Mouse (Mus musculus) adrenal gland, postnatal 14 days (tissue): Measurements from ENCODE around the gene Borcs8. TPM values are rescaled to one million over a fixed set of nuclear protein-coding genes. Genes with fewer than 3 reads are reported as not detected.
A peak's percentile ranks its signal among the peaks of the same experiment; 100 is the strongest.

Source experiments
- DNase-seq: peaks from one replicate; pipeline ENCODE4 v3.0.0; 2021; ENCODE audit warnings: mixed read lengths
- long read RNA-seq, 2 experiments: library from polyadenylated mRNA; stranded (forward); transcript quantifications; one replicate each; pipeline ENCODE4 v2.0.0; 2021
- total RNA-seq: library from RNA; stranded (reverse); gene quantifications from 2 replicates; pipeline ENCODE4 v1.2.3, GENCODE M21; 2021

The Borcs8 gene
- 49.2 and 50.5 TPM in 2 replicates for total RNA-seq
- long read RNA-seq, experiment 1, transcript Borcs8-204 (4 exons, 756 nt) = minor isoform, 12 of 52 reads
- long read RNA-seq, experiment 1, transcript Borcs8-201 (6 exons, 810 nt) = major isoform, 24 of 52 reads
- long read RNA-seq, experiment 1, partial matches to known transcripts = 10 of 52 reads
- long read RNA-seq, experiment 1, other reads (novel, unspliced or antisense) = 6 of 52 reads
- long read RNA-seq, experiment 2, transcript Borcs8-201 (6 exons, 810 nt) = major isoform, 20 of 39 reads
- long read RNA-seq, experiment 2, transcript Borcs8-204 (4 exons, 756 nt) = minor isoform, 7 of 39 reads
- long read RNA-seq, experiment 2, partial matches to known transcripts = 12 of 39 reads
- long read RNA-seq, experiment 2, other reads (novel, unspliced or antisense) = 0 of 39 reads

DNA sequence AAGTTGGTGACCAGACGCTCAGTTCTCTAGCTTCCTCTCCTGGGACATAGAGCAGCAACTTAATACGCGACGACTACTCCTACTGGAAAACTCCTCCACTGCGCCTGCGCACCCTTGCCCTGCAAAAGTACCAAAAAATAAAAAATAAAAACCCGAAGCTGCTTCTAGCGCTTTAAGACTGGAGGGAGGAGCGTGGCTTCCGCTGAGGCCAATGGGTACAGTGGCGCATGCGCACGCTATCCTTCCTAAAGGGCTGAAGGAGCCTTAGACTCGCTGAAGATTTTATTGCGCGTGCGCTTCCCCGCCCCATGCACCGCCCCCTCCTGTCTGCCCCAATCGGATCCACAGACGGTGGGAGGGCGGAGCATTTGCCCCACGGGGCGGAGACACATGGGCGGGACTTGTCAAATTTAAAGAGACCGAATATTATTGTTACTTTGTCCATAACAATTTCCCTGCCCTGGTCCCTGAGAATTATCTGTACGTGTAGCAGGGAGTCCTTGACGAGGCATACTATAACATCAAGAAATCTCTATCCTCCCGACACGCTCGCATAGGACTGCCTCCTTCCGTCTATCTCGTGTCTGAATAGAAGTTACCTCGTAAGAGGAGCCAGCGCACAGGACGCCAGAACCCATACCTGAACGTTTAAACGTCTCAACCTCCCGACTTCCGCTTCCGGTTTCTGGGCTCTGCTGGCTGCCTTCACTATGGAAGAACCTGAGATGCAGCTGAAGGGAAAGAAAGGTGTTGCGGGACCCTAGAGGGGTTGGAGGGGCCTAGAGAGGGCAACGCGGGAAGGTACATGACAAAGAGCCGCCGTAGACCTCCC, at the start of gene Borcs8, which contains the start of the genes Rfxank and Mef2b:
Borcs8 (plus strand) TSS at position 474 of the 832 bp plus-strand sequence.
Rfxank (minus strand) TSS at position 129 of the 832 bp plus-strand sequence.
Mef2b (plus strand) TSS at position 686 of the 832 bp plus-strand sequence.
- peak; percentile 99 for DNase-seq

GRCm38 (mm10) chr8:70092786-70093185, 46.5 kb upstream of the Borcs8 start:
- DNase-seq = no peak

GRCm38 (mm10) chr8:70099276-70099675, 40.0 kb upstream of the Borcs8 start:
- no peak for DNase-seq

- no peak for DNase-seq
Observed at GRCm38 (mm10) chr8:70100241-70100640, 39.1 kb upstream of the Borcs8 start.

DNA sequence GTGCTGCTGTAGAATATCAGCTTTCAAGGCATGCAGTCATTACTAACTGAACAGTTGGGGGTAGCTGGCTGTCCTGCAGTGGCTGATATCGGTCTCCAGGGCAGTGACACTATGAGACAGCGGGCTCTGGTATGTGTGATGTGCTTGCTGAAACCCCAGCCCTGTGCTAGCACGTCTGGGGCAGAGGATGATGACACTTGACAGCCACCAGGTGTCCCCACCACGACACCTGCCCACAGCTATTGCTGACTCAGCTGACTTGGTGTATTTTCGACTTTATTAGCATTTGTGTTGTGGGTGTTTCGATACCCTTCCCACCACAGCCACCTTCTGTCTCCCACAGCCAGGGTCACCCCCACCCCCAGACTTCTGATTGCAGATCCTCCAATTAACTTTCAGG, 34.8 kb upstream of the Borcs8 start:
- peak; percentile 61 for DNase-seq

DNA sequence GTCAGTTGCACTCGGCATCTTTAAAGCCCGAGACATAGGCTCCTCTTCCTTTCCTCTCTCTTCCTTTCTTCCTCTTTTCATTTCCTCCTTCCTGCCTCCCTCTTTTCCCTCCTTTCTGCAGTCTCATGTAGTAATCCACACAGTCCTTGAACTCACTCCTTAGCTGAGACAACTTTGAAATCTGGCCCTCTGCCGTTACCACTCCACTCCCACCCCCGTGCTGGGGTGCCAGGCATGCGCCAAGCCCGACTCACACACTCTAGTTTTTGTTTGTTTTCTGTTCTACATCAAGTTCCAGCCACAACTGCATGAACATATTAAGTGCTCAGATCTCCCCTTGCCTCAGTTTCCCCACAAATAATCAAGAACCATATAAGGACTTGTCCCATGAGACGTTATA, 34.4 kb upstream of the Borcs8 start:
- DNase-seq = no peak

GRCm38 (mm10) chr8:70110451-70110850, 28.8 kb upstream of the Borcs8 start:
- no peak for DNase-seq

DNA sequence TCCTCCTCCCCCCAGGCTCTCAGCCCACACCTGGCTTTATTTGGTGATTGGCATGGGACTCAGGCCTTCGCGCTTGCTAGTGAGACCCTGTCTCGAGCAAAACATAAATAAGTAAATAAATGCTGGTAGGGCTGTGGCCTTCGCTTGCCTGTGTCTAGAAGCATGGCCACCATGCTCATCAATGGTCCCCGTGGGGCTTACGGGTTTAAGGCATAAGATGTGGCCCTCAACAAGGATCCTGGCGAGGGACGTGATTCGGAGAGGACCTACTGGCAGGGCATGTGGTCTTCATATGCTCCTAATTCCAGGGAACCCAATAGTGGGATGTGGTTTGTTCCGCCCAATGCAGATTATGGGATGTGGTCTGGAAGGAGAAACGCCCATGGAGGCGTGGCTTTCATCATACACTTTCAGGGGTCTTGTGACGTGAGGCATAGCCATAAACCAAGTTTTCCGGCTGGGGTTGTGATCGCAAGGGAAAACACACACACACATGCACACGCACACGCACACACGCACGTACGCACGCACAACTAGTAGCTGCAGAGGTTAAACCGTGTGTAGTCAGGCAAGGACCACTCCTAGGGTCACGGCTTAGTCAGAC, 28.0 kb upstream of the Borcs8 start:
- no peak for DNase-seq

DNA sequence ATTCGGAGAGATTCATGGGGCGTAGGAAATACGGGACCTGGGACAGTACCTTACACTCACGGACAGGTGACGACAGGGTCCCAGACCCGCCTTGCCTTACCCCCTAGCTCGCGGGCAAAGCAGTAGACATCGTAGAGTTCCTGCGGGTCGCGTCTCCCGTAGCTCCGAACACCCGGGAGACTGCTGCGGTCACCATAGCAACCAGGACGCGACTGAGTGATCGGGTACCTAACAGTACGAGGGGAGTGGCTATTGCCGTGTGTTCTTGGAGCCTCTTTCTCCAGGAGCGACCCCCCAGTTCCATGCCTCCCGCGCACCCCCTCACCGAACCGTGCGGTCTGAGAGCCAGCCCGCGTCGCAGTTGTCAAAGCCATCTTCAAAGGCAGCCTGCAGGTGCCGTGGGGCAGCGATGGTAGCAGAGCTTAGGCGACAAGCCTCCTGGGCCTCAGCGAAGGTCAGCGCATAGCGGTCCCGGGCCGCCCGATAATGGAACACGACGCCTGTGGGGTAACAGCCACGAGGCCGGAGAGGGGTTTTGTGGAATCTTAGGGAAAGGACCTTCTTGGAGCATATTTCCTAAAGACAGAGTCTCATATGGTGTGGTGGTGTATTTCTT, 26.8 kb upstream of the Borcs8 start:
- no peak for DNase-seq

DNA sequence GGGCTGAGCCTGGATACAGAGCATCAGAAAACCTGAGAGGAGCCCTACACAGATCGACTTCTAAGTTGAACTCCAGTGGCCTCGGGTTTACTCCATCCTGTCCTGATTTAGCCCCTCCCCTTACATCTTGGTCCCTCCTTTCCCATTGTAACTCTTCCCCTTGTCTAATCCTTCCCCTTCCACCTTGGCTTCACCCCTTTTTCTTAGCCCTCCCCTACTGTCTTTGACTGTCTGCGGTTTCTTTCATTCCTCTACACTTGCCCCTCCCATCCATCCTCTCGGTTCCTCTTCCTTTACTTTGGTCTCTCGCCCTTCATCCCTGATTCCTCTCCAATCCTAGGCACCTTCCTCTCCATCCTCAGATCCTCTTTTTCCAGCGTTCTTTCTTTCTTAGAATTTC, 24.8 kb upstream of the Borcs8 start:
- DNase-seq = no peak

DNA sequence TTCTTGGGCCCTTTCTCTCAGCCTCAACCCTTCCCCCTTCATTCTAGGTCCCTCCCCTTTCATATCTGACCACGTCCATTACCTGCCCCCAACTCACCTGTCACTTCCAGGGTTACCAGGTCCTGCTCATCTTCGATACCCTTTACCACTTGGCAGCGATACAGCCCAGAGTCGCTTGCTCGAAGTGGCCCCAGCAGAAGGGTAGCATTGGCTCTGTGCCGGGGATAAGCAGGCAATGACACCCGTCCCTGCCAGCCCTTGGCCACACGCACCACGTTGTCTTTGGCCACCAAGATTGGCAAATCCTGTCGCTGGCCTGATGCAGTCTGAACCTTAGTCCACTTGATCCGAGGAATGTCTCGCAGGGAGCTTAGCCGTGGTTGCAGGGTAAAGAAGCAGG, 24.4 kb upstream of the Borcs8 start:
- DNase-seq = peak; percentile 49

DNA sequence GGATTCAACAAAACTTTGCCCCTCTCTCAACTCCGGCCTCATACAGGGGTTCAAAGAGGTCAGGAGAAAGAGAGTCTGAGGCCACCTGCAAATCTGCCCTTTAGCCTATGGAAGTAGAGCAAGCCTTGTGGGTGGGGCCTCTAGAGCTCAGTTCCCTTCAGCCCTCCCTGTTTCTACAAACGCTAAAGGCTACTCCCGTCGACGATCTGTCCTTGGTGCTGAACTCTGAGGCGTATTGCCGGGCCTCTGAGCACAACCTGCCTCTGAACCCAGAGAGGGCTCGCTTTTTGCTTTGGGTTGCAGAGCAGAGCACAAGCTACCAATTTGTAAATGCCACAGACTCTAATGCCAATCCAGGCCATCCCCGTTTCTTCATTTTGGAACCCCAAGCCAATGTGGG, 21.7 kb upstream of the Borcs8 start:
- DNase-seq = peak; percentile 71

DNA sequence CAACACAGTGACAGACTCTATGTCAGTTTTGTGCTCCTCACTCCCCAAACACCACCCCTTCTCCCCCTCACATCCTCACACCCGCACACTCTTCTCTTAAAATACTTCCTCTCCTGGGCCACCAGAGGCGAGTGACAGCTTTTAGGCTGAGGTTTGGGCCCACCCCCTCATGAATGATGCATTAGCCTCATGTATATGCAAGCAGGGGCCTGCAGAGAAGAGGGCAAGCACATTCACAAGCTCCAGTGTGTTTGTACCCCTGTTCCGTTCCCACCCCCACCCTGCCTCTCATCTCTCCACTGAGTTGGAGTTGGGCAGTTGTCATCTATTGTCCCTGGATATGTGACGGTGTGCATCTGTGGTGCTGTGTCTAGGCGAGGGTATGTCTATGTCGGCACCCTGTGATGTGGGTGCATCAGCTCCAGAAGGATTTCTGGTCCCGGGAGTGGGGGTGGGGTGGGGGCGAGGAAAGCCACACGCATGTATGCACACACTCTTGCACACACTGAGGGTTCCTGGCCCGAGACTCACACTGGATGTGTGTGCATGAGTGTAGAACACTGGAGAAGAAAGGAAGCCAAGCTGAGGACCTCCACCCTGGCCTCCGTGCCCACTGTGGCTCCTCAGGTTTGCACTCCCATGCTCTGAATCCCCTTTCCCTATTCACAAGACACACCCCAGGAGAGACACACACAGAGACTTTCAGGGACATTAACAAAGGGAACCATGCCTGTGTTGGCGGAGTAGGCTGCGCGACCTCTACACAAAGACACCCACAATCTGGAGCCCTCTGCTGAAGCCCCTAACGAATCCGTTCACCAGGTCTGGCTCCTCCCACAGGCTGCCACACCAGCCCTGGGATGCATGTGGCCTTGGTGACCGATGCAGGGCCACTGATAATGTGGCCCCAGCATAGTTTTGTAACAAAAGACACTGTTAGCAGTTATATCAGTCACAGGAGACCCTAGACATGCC, 20.3 kb upstream of the Borcs8 start:
- no peak for DNase-seq

DNA sequence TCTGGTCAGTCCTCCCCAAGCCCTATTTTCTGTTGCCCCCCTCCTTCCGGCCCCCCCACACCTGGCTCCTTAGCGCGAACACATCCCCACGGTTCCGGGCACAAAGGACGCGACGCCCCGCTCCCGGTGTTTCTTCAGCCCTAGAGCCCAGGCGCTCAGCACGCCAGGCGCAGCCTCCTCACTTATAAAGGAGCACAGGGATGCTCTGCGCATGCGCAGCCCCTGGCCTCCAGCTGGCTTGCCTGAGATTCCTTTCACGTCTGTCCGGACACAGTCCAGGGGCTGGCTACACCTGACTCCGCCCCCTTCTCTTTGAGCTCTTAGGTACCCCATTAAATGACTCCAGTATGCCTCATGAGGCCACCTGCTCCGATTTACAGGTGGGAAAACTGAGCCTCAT, 18.6 kb upstream of the Borcs8 start, which contains the start of gene Ncan:
Ncan (minus strand) TSS at position 207 of the 400 bp plus-strand sequence.
- peak; percentile 81 for DNase-seq

- DNase-seq = no peak
Observed at GRCm38 (mm10) chr8:70122863-70123262, 16.4 kb upstream of the Borcs8 start.

DNA sequence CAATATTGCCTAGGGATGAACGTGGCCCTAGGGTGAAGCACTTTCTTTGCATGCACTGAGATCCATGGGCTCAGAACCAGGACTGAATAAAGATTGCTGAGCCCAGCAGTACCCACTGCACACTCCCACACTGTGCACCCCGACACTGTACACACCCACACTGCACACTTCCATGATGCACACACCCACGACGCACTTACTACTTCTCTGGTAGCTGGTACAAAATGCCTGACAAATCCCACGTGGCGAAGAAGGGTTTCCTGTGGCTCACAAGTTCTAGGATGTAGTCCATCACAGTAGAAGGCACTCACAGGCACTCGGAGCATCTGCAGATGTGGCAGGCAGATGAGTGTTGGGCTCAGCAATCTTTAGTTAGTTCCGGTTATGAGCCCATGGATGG, 14.3 kb upstream of the Borcs8 start:
- DNase-seq = no peak

DNA sequence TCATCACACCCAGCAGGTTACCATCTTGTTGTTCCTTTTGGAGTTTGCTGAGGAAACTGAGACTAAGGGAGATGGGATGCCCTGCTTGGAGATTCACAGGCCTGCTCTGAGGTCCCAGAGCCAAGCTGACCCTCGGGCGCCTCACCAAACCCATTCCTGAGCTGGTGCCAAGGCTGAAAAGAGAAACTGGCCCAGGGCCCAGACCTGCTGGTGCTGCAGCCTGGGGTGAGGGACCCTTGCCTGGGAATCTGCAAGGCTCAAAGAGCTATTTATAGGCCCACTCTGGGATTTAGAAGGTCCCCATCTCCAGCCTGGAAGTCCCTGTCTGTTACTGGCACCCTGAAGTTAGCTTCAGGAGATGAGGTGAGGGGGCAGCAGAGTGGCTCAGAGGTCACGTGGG, 10.9 kb upstream of the Borcs8 start:
- peak; percentile 80 for DNase-seq

- peak; percentile 64 for DNase-seq
Observed at GRCm38 (mm10) chr8:70129309-70129952, 9.9 kb upstream of the Borcs8 start.

DNA sequence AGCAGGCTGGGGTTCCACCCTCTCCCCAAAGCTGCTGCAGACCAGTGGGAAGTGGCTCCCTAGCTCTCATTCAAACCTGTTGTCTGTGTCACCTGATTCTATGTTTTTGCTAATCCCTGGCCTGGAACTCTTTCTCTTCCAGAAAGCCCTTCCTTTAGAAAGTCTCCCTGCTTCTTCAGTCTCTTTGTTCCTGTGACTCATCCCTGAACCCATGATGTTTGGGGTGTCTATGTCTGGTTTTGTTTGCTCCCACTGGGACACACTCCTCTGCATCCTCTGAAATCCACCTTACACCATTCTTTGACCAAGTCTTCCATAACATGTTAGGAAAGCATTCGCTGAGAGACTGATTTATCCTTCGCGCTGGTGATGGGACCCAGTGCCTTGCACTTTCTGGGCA, 9.2 kb upstream of the Borcs8 start:
- no peak for DNase-seq

GRCm38 (mm10) chr8:70131166-70131883, 8.0 kb upstream of the Borcs8 start, which contains the start of gene Nr2c2ap:
Gene Nr2c2ap (plus strand): TSS chr8:70131333.
- peak; percentile 92 for DNase-seq
